ENCODE assay signal across 21 mouse cellular contexts in genomic region chr5:75590961-75591360, GRCm38 (mm10). TPM values are rescaled to one million over a fixed set of nuclear protein-coding genes. Genes with fewer than 3 reads are reported as not detected.
DNase-seq lines count a peak whose midpoint lies in the region; ATAC-seq and TF ChIP-seq lines count a peak whose summit lies in the region.
"Had no signal": no experiment of that assay in that cellular context is flagged by ENCODE, and none has a peak within 500 bp of the region (broad histone marks: within the 10 kb centered on the region; RNA-seq: fewer than 3 reads in every experiment).

No protein-coding gene starts in this region.

- no peak overlapping the region for H3K4me2 ChIP-seq in forebrain, embryonic 14.5 days (ENCODE audit: low read length)
- no peak overlapping the region for H3K4me2 ChIP-seq in hindbrain, embryonic 15.5 days
- H3K4me2 ChIP-seq in midbrain, embryonic 14.5 days (ENCODE audit: low read length) = no peak overlapping the region
- H3K4me2 ChIP-seq in midbrain, postnatal 0 days (ENCODE audit: low read depth, low read length, poor library complexity, severe bottlenecking) = no peak overlapping the region
- H3K4me2 ChIP-seq: embryonic facial prominence, embryonic 13.5 days; heart, embryonic 11.5 days; heart, embryonic 15.5 days had no signal

- DNase-seq in forebrain, embryonic 14.5 days (ENCODE audit: low spot score) = peak; percentile 55
- DNase-seq in forebrain, embryonic 10.5 days (ENCODE audit: extremely low spot score, low spot score) = no peak
- no peak for DNase-seq in hindbrain, embryonic 10.5 days (ENCODE audit: low spot score)
- no peak for DNase-seq in midbrain, embryonic 14.5 days
- DNase-seq in midbrain, postnatal 0 days (ENCODE audit: low spot score) = no peak
- DNase-seq in brain, embryonic 14.5 days (ENCODE audit: low read depth) = peak; percentile 61
- DNase-seq: adrenal gland, adult 8-10 months; adrenal gland, postnatal 36 days; cerebellum, adult 11 months; cerebellum, adult 8-10 months; embryo, embryonic 11 days; gastrocnemius, postnatal 14 days; heart, adult 2 months; heart, postnatal 14 days; kidney, adult 2 months had no signal

- 6% methylated on average over 6 of the region's 6 CpGs for WGBS in forebrain, embryonic 14.5 days
- 40% methylated on average over 6 of the region's 6 CpGs for WGBS in forebrain, embryonic 10.5 days
- WGBS in hindbrain, embryonic 15.5 days = 43% methylated on average over 6 of the region's 6 CpGs
- WGBS in hindbrain, embryonic 10.5 days = 80% methylated on average over 6 of the region's 6 CpGs
- WGBS in midbrain, embryonic 14.5 days = 42% methylated on average over 6 of the region's 6 CpGs
- 48% methylated on average over 6 of the region's 6 CpGs for WGBS in midbrain, postnatal 0 days

- peaks cover 12% of the 10 kb centered on the region; the same call in 1 of the 2 replicates for H3K27me3 ChIP-seq in forebrain, embryonic 14.5 days (replicated peaks; ENCODE audit: control insufficient read depth, insufficient read depth, low read length)
- H3K27me3 ChIP-seq in forebrain, embryonic 10.5 days (ENCODE audit: poor library complexity, severe bottlenecking) = peaks cover 54% of the 10 kb centered on the region
- no peaks in the 10 kb centered on the region for H3K27me3 ChIP-seq in hindbrain, embryonic 15.5 days
- H3K27me3 ChIP-seq in hindbrain, embryonic 10.5 days (ENCODE audit: insufficient read depth, poor library complexity, severe bottlenecking) = no peaks in the 10 kb centered on the region
- no peaks in the 10 kb centered on the region for H3K27me3 ChIP-seq in midbrain, embryonic 14.5 days (ENCODE audit: control insufficient read depth, insufficient read depth, low read length)
- no peaks in the 10 kb centered on the region for H3K27me3 ChIP-seq in midbrain, postnatal 0 days (ENCODE audit: insufficient read depth, low read length)
- H3K27me3 ChIP-seq: CH12.LX; embryonic facial prominence, embryonic 13.5 days; heart, embryonic 15.5 days had no signal

- H3K4me1 ChIP-seq in forebrain, embryonic 14.5 days (ENCODE audit: control insufficient read depth, insufficient read depth, low read length) = peaks cover 23% of the 10 kb centered on the region
- peaks cover 22% of the 10 kb centered on the region for H3K4me1 ChIP-seq in forebrain, embryonic 10.5 days
- H3K4me1 ChIP-seq in hindbrain, embryonic 15.5 days (replicated peaks) = peaks cover 43% of the 10 kb centered on the region
- peaks cover 24% of the 10 kb centered on the region for H3K4me1 ChIP-seq in hindbrain, embryonic 10.5 days (replicated peaks)
- H3K4me1 ChIP-seq in midbrain, embryonic 14.5 days (ENCODE audit: control insufficient read depth, insufficient read depth, low read length) = 0 out of 2 replicates have a peak, but pooled peaks cover 11% of the 10 kb centered on the region
- H3K4me1 ChIP-seq in midbrain, postnatal 0 days (ENCODE audit: insufficient read depth, low read length) = 0 out of 2 replicates have a peak, but pooled peaks cover 4% of the 10 kb centered on the region

- no peak overlapping the region for H3K9ac ChIP-seq in forebrain, embryonic 14.5 days (ENCODE audit: low read length)
- no peak overlapping the region for H3K9ac ChIP-seq in hindbrain, embryonic 15.5 days
- no peak overlapping the region for H3K9ac ChIP-seq in midbrain, embryonic 14.5 days (replicated peaks; ENCODE audit: low read length)
- H3K9ac ChIP-seq in midbrain, postnatal 0 days (replicated peaks; ENCODE audit: low read length, poor library complexity, severe bottlenecking) = no peak overlapping the region
- H3K9ac ChIP-seq: embryonic facial prominence, embryonic 13.5 days; heart, embryonic 15.5 days had no signal

- no peak for ATAC-seq in forebrain, embryonic 14.5 days
- no peak for ATAC-seq in hindbrain, embryonic 15.5 days (ENCODE audit: low FRiP score, low read depth)
- ATAC-seq in midbrain, embryonic 14.5 days (ENCODE audit: low FRiP score, low TSS enrichment) = no peak
- no peak for ATAC-seq in midbrain, postnatal 0 days (ENCODE audit: low FRiP score)
- ATAC-seq: intestine, embryonic 16.5 days had no signal

- TF ChIP-seq CTCF in midbrain, postnatal 0 days (IDR thresholded peaks at IDR 0.05) = no peak
- no peak for TF ChIP-seq CTCF in brain, embryonic 14.5 days (IDR thresholded peaks at IDR 0.05; ENCODE audit: borderline replicate concordance, extremely low read depth, insufficient read depth, insufficient read length)

- no peaks in the 10 kb centered on the region for H3K9me3 ChIP-seq in forebrain, embryonic 14.5 days (replicated peaks; ENCODE audit: control insufficient read depth, low read length)
- H3K9me3 ChIP-seq in forebrain, embryonic 10.5 days = no peaks in the 10 kb centered on the region
- no peaks in the 10 kb centered on the region for H3K9me3 ChIP-seq in hindbrain, embryonic 15.5 days
- no peaks in the 10 kb centered on the region for H3K9me3 ChIP-seq in hindbrain, embryonic 10.5 days
- H3K9me3 ChIP-seq in midbrain, embryonic 14.5 days (ENCODE audit: control insufficient read depth, low read length) = no peaks in the 10 kb centered on the region
- no peaks in the 10 kb centered on the region for H3K9me3 ChIP-seq in midbrain, postnatal 0 days (ENCODE audit: low read length)
- H3K9me3 ChIP-seq: embryonic facial prominence, embryonic 13.5 days; heart, embryonic 15.5 days had no signal

- no peaks in the 10 kb centered on the region for H3K36me3 ChIP-seq in forebrain, embryonic 14.5 days (ENCODE audit: control insufficient read depth, insufficient read depth, low read length)
- H3K36me3 ChIP-seq in forebrain, embryonic 10.5 days (replicated peaks) = no peaks in the 10 kb centered on the region
- no peaks in the 10 kb centered on the region for H3K36me3 ChIP-seq in hindbrain, embryonic 15.5 days
- H3K36me3 ChIP-seq in hindbrain, embryonic 10.5 days = no peaks in the 10 kb centered on the region
- H3K36me3 ChIP-seq in midbrain, embryonic 14.5 days (ENCODE audit: control insufficient read depth, insufficient read depth, low read length) = no peaks in the 10 kb centered on the region
- no peaks in the 10 kb centered on the region for H3K36me3 ChIP-seq in midbrain, postnatal 0 days (ENCODE audit: insufficient read depth, low read length)
- H3K36me3 ChIP-seq: embryonic facial prominence, embryonic 13.5 days; heart, embryonic 15.5 days had no signal

- TF ChIP-seq POLR2A in brain, embryonic 14.5 days (IDR thresholded peaks at IDR 0.05; ENCODE audit: borderline replicate concordance, extremely low read depth, insufficient read depth, insufficient read length, poor library complexity, severe bottlenecking) = no peak

- H3K4me3 ChIP-seq in forebrain, embryonic 14.5 days (ENCODE audit: low read depth, low read length) = no peak overlapping the region
- no peak overlapping the region for H3K4me3 ChIP-seq in forebrain, embryonic 10.5 days
- no peak overlapping the region for H3K4me3 ChIP-seq in hindbrain, embryonic 15.5 days
- H3K4me3 ChIP-seq in hindbrain, embryonic 10.5 days = no peak overlapping the region
- no peak overlapping the region for H3K4me3 ChIP-seq in midbrain, embryonic 14.5 days (replicated peaks; ENCODE audit: low read depth, low read length)
- H3K4me3 ChIP-seq in midbrain, postnatal 0 days (ENCODE audit: low read depth, low read length) = no peak overlapping the region
- H3K4me3 ChIP-seq: embryonic facial prominence, embryonic 13.5 days; heart, adult 2 months; heart, embryonic 15.5 days had no signal

- H3K27ac ChIP-seq in forebrain, embryonic 14.5 days (ENCODE audit: low read depth, low read length) = 0 out of 2 replicates have a peak overlapping the region, but pooled peaks have one; percentile 23
- no peak overlapping the region for H3K27ac ChIP-seq in forebrain, embryonic 10.5 days
- H3K27ac ChIP-seq in hindbrain, embryonic 15.5 days (replicated peaks) = peak overlapping the region; percentile 40; the same call in 1 of the 2 replicates
- H3K27ac ChIP-seq in hindbrain, embryonic 10.5 days = no peak overlapping the region
- H3K27ac ChIP-seq in midbrain, embryonic 14.5 days (replicated peaks; ENCODE audit: low read depth, low read length) = 0 out of 2 replicates have a peak overlapping the region, but pooled peaks have one; percentile 32
- H3K27ac ChIP-seq in midbrain, postnatal 0 days (ENCODE audit: low read depth, low read length) = no peak overlapping the region
- H3K27ac ChIP-seq: embryonic facial prominence, embryonic 13.5 days; heart, adult 2 months; heart, embryonic 15.5 days had no signal

RNA-seq across cellular contexts. Expression of gene Kit, which starts 16.2 kb away (rescaled TPM):
- polyA plus RNA-seq in forebrain, embryonic 14.5 days (2014; fragmentation: Nextera tagmentation; extraction: Ambion mirVana) = 27.0 and 32.6 TPM in 2 replicates
- polyA plus RNA-seq in forebrain, embryonic 10.5 days (2016; fragmentation: Nextera tagmentation; extraction: Ambion mirVana) = 20.5 and 20.6 TPM in 2 replicates
- 52.3 and 56.1 TPM in 2 replicates for polyA plus RNA-seq in hindbrain, embryonic 15.5 days (2015; fragmentation: Nextera tagmentation; extraction: Ambion mirVana)
- polyA plus RNA-seq in hindbrain, embryonic 10.5 days (2016; fragmentation: Nextera tagmentation; extraction: Ambion mirVana) = 23.5 and 29.8 TPM in 2 replicates
- 34.3 and 41.1 TPM in 2 replicates for polyA plus RNA-seq in midbrain, embryonic 14.5 days (2014; fragmentation: Nextera tagmentation; extraction: Ambion mirVana)
- total RNA-seq in midbrain, postnatal 0 days (2014; rRNA removed) = 51.6 and 52.4 TPM in 2 replicates
- 29.9 and 30.9 TPM in 2 replicates for polyA plus RNA-seq in midbrain, postnatal 0 days (2015; fragmentation: Nextera tagmentation; extraction: Ambion mirVana)
- polyA plus RNA-seq in brain, embryonic 14.5 days (2012; rRNA removed) = 38.5 and 55.8 TPM in 2 replicates

Comparison
In these comparisons a context has a peak if more than half of its experiments do, and no peak if none do; other contexts are left out.
1. DNase-seq: peak in forebrain, embryonic 14.5 days (single experiment) and brain, embryonic 14.5 days (single experiment); none in forebrain, embryonic 10.5 days (single experiment), hindbrain, embryonic 10.5 days (single experiment), midbrain, embryonic 14.5 days (single experiment) and midbrain, postnatal 0 days (single experiment).
2. H3K27ac ChIP-seq: peak in forebrain, embryonic 14.5 days (single experiment), hindbrain, embryonic 15.5 days (single experiment) and midbrain, embryonic 14.5 days (single experiment); none in forebrain, embryonic 10.5 days (single experiment), hindbrain, embryonic 10.5 days (single experiment) and midbrain, postnatal 0 days (single experiment).